Mouse (Mus musculus): Measurements from ENCODE around the gene Gucd1. TPM values are rescaled to one million over a fixed set of nuclear protein-coding genes. Genes with fewer than 3 reads are reported as not detected.

Gene Gucd1
- polyA plus RNA-seq, 1 experiment from 2014 or later, result 46.9 TPM

- no peak overlapping the region for H3K4me2 ChIP-seq (replicated peaks; ENCODE audit: low read depth, low read length)
- H3K27ac ChIP-seq (ENCODE audit: low read depth, low read length), result peak overlapping the region; percentile 8; the same call in 1 of the 2 replicates
- H3K4me3 ChIP-seq (ENCODE audit: low read length), result no peak overlapping the region
- peaks cover 7% of the 10 kb centered on the region; the same call in 1 of the 2 replicates for H3K4me1 ChIP-seq (ENCODE audit: control insufficient read depth, insufficient read depth, low read length)
- peaks cover 43% of the 10 kb centered on the region for H3K36me3 ChIP-seq (ENCODE audit: control insufficient read depth, insufficient read depth, low read length)
- ATAC-seq (ENCODE audit: low FRiP score, low TSS enrichment), result peak; percentile 43
- H3K9me3 ChIP-seq (ENCODE audit: control insufficient read depth, low read length), result no peaks in the 10 kb centered on the region
- H3K9ac ChIP-seq (ENCODE audit: low read depth, low read length), result no peak overlapping the region
- no peaks in the 10 kb centered on the region for H3K27me3 ChIP-seq (ENCODE audit: control insufficient read depth, insufficient read depth, low read length)
- WGBS, result 85% methylated on average over 5 of the region's 5 CpGs
These were observed 213.7 kb downstream of the Gucd1 start for GRCm38 (mm10) chr10:75304049-75304405.

- WGBS, result 69% methylated on average over 8 of the region's 8 CpGs
- Histone ChIP-seq H3K9ac (ENCODE audit: low read depth, low read length) (no peak overlapping the region), H3K4me1 (ENCODE audit: control insufficient read depth, insufficient read depth, low read length) (peaks cover 7% of the 10 kb centered on the region; the same call in 1 of the 2 replicates), H3K27me3 (ENCODE audit: control insufficient read depth, insufficient read depth, low read length) (no peaks in the 10 kb centered on the region), H3K27ac (ENCODE audit: low read depth, low read length) (peak overlapping the region; percentile 8; the same call in 1 of the 2 replicates), H3K4me2 (replicated peaks; ENCODE audit: low read depth, low read length) (no peak overlapping the region), H3K9me3 (ENCODE audit: control insufficient read depth, low read length) (no peaks in the 10 kb centered on the region), H3K4me3 (ENCODE audit: low read length) (no peak overlapping the region), H3K36me3 (ENCODE audit: control insufficient read depth, insufficient read depth, low read length) (peaks cover 39% of the 10 kb centered on the region)
- ATAC-seq (ENCODE audit: low FRiP score, low TSS enrichment), result peak; percentile 7; the same call in 1 of the 2 replicates
These were observed 214.3 kb downstream of the Gucd1 start for GRCm38 (mm10) chr10:75303324-75304048.

GRCm38 (mm10) chr10:75302536-75302935 is 215.2 kb downstream of the Gucd1 start:
- Histone ChIP-seq H3K27ac (ENCODE audit: low read depth, low read length) (no peak overlapping the region), H3K9ac (ENCODE audit: low read depth, low read length) (no peak overlapping the region), H3K4me2 (replicated peaks; ENCODE audit: low read depth, low read length) (no peak overlapping the region), H3K4me3 (ENCODE audit: low read length) (no peak overlapping the region), H3K27me3 (ENCODE audit: control insufficient read depth, insufficient read depth, low read length) (no peaks in the 10 kb centered on the region), H3K36me3 (ENCODE audit: control insufficient read depth, insufficient read depth, low read length) (peaks cover 29% of the 10 kb centered on the region), H3K9me3 (ENCODE audit: control insufficient read depth, low read length) (no peaks in the 10 kb centered on the region), H3K4me1 (ENCODE audit: control insufficient read depth, insufficient read depth, low read length) (peaks cover 7% of the 10 kb centered on the region; the same call in 1 of the 2 replicates)
- WGBS, result 85% methylated on average over 4 of the region's 4 CpGs
- no peak for ATAC-seq (ENCODE audit: low FRiP score, low TSS enrichment)

- no peak overlapping the region for H3K9ac ChIP-seq (ENCODE audit: low read depth, low read length)
- ATAC-seq (ENCODE audit: low FRiP score, low TSS enrichment), result no peak
- peaks cover 7% of the 10 kb centered on the region; the same call in 1 of the 2 replicates for H3K4me1 ChIP-seq (ENCODE audit: control insufficient read depth, insufficient read depth, low read length)
- H3K27me3 ChIP-seq (ENCODE audit: control insufficient read depth, insufficient read depth, low read length), result no peaks in the 10 kb centered on the region
- no peak overlapping the region for H3K27ac ChIP-seq (ENCODE audit: low read depth, low read length)
- no peak overlapping the region for H3K4me3 ChIP-seq (ENCODE audit: low read length)
- no peak overlapping the region for H3K4me2 ChIP-seq (replicated peaks; ENCODE audit: low read depth, low read length)
- H3K9me3 ChIP-seq (ENCODE audit: control insufficient read depth, low read length), result no peaks in the 10 kb centered on the region
- peaks cover 23% of the 10 kb centered on the region for H3K36me3 ChIP-seq (ENCODE audit: control insufficient read depth, insufficient read depth, low read length)
- WGBS, result 96% methylated on average over 4 of the region's 4 CpGs
These were observed 215.8 kb downstream of the Gucd1 start for GRCm38 (mm10) chr10:75301937-75302336.

- H3K9ac ChIP-seq (ENCODE audit: low read depth, low read length), result no peak overlapping the region
- peaks cover 7% of the 10 kb centered on the region; the same call in 1 of the 2 replicates for H3K4me1 ChIP-seq (ENCODE audit: control insufficient read depth, insufficient read depth, low read length)
- ATAC-seq (ENCODE audit: low FRiP score, low TSS enrichment), result no peak
- H3K27ac ChIP-seq (ENCODE audit: low read depth, low read length), result no peak overlapping the region
- H3K4me2 ChIP-seq (replicated peaks; ENCODE audit: low read depth, low read length), result no peak overlapping the region
- 93% methylated on average over 12 of the region's 12 CpGs for WGBS
- H3K36me3 ChIP-seq (ENCODE audit: control insufficient read depth, insufficient read depth, low read length), result peaks cover 19% of the 10 kb centered on the region; the same call in 1 of the 2 replicates
- no peaks in the 10 kb centered on the region for H3K9me3 ChIP-seq (ENCODE audit: control insufficient read depth, low read length)
- no peak overlapping the region for H3K4me3 ChIP-seq (ENCODE audit: low read length)
- no peaks in the 10 kb centered on the region for H3K27me3 ChIP-seq (ENCODE audit: control insufficient read depth, insufficient read depth, low read length)
These were observed 216.5 kb downstream of the Gucd1 start for GRCm38 (mm10) chr10:75301195-75301806.

Other genes with a start within 250 kb of the Gucd1 start
- gene Adora2a, start 201.1 kb downstream of the Gucd1 start, polyA plus RNA-seq (2014; fragmentation: Nextera tagmentation; extraction: Ambion mirVana), result 5.3 and 7.1 TPM in 2 replicates
- 0.93 and 1.3 TPM in 2 replicates for gene Upb1, start 116.9 kb downstream of the Gucd1 start, polyA plus RNA-seq (2014; fragmentation: Nextera tagmentation; extraction: Ambion mirVana)
- 178 and 249 TPM in 2 replicates for gene Snrpd3, start 421 bp downstream of the Gucd1 start, polyA plus RNA-seq (2014; fragmentation: Nextera tagmentation; extraction: Ambion mirVana)
- 2.1 and 2.9 TPM in 2 replicates for gene Lrrc75b, start 42.4 kb upstream of the Gucd1 start, polyA plus RNA-seq (2014; fragmentation: Nextera tagmentation; extraction: Ambion mirVana)
- 29.1 and 57.6 TPM in 2 replicates for gene Ggt1, start 43.6 kb upstream of the Gucd1 start, polyA plus RNA-seq (2014; fragmentation: Nextera tagmentation; extraction: Ambion mirVana)
- 3.9 and 4.7 TPM in 2 replicates for gene Ggt5, start 71.4 kb upstream of the Gucd1 start, polyA plus RNA-seq (2014; fragmentation: Nextera tagmentation; extraction: Ambion mirVana)
- 4.2 and 9.2 TPM in 2 replicates for gene Susd2, start 126.0 kb upstream of the Gucd1 start, polyA plus RNA-seq (2014; fragmentation: Nextera tagmentation; extraction: Ambion mirVana)
- gene Cabin1, start 246.4 kb upstream of the Gucd1 start, polyA plus RNA-seq (2014; fragmentation: Nextera tagmentation; extraction: Ambion mirVana), result 32.3 and 37.7 TPM in 2 replicates

Measured in kidney, embryonic 14.5 days (tissue).